Mouse (Mus musculus): Measurements from ENCODE around the gene Bdkrb2.

DNA sequence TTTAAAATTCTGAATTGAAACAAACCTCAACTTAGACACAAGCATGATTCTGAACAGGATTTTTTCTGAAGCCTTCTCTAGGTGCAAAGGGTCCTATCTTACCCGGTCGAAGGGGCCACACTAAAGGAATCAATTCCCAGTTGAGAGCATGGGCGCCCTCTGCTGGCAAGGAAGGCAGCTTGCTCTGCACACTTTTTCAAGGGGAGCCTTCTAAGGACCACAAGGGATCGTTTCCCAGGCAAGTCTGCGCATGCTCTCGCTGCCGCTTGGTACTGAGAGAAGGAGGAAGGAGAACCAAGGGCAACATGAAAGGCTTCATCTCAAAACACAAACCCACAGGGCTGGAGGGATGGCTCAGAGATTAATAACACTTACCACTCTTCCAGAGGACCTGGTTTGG, 48.7 kb downstream of the Bdkrb2 start:
- TF ChIP-seq CTCF (IDR thresholded peaks at IDR 0.05; ENCODE audit: extremely low read depth, insufficient read length, insufficient replicate concordance, low read depth, low read length) (peak; percentile 68; the same call in 1 of the 2 replicates), POLR2A (IDR thresholded peaks at IDR 0.05; ENCODE audit: low read depth, low read length) (no peak)

Data from small intestine, adult 2 months (tissue).